Mouse (Mus musculus): ENCODE data around the gene Sytl3. TPM values are rescaled to one million over a fixed set of nuclear protein-coding genes. Genes with fewer than 3 reads are reported as not detected.
A peak's percentile ranks its signal among the peaks of the same experiment; 100 is the strongest.

The Sytl3 gene
- total and polyA plus RNA-seq, 2 experiments from 2014 or later, result 0.18 TPM; not detected in 1

- no peak overlapping the region for H3K9ac ChIP-seq (replicated peaks; ENCODE audit: low read depth, low read length)
- 83% methylated on average over 9 of the region's 9 CpGs for WGBS
- no peak overlapping the region for H3K4me3 ChIP-seq (ENCODE audit: low read depth, low read length)
- no peak overlapping the region for H3K27ac ChIP-seq (ENCODE audit: low read depth)
- ATAC-seq (ENCODE audit: insufficient read depth, low read depth) (no peak), DNase-seq (ENCODE audit: low spot score) (no peak)
- no peaks in the 10 kb centered on the region for H3K36me3 ChIP-seq (replicated peaks; ENCODE audit: control insufficient read depth, insufficient read depth, low read length)
- no peaks in the 10 kb centered on the region for H3K27me3 ChIP-seq (ENCODE audit: control insufficient read depth, insufficient read depth, low read length)
- H3K4me2 ChIP-seq (ENCODE audit: low read depth, low read length), result no peak overlapping the region
- peaks cover 47% of the 10 kb centered on the region for H3K4me1 ChIP-seq (ENCODE audit: control insufficient read depth, insufficient read depth)
- no peaks in the 10 kb centered on the region for H3K9me3 ChIP-seq (replicated peaks; ENCODE audit: control insufficient read depth, low read length)
- TF ChIP-seq EP300 (IDR thresholded peaks at IDR 0.05; ENCODE audit: low read depth) (no peak), CTCF (IDR thresholded peaks at IDR 0.05; ENCODE audit: low read depth) (no peak)
Measured at GRCm38 (mm10) chr17:6775221-6775620, 116.3 kb downstream of the Sytl3 start.

DNA sequence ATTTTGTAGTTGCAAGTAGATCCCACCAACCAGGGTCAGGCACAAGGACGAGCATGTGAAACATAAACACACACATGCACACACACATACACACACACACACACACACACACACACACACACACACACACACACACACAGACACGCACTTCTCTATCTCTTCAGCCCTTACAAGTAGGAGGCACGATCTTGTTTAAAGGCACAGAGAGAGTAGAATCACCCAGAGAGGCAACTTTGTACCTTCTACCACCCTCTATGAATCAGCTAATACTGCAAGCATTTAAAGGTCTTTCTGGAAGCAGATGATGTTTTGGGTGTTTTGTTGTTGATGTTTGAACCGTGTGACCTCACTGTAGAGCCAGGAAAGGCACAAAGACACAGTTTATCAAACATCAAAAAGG lies 116.8 kb downstream of the Sytl3 start:
- H3K9ac ChIP-seq (replicated peaks; ENCODE audit: low read depth, low read length), result no peak overlapping the region
- no peak overlapping the region for H3K4me3 ChIP-seq (ENCODE audit: low read depth, low read length)
- WGBS, result 59% methylated on average over 4 of the region's 4 CpGs
- no peak overlapping the region for H3K27ac ChIP-seq (ENCODE audit: low read depth)
- no peak for DNase-seq (ENCODE audit: low spot score)
- no peak overlapping the region for H3K4me2 ChIP-seq (ENCODE audit: low read depth, low read length)
- TF ChIP-seq EP300 (IDR thresholded peaks at IDR 0.05; ENCODE audit: low read depth) (no peak), CTCF (IDR thresholded peaks at IDR 0.05; ENCODE audit: low read depth) (no peak)
- no peaks in the 10 kb centered on the region for H3K27me3 ChIP-seq (ENCODE audit: control insufficient read depth, insufficient read depth, low read length)
- no peak for ATAC-seq (ENCODE audit: insufficient read depth, low read depth)
- peaks cover 50% of the 10 kb centered on the region for H3K4me1 ChIP-seq (ENCODE audit: control insufficient read depth, insufficient read depth)
- H3K36me3 ChIP-seq (replicated peaks; ENCODE audit: control insufficient read depth, insufficient read depth, low read length), result no peaks in the 10 kb centered on the region
- H3K9me3 ChIP-seq (replicated peaks; ENCODE audit: control insufficient read depth, low read length), result no peaks in the 10 kb centered on the region

GRCm38 (mm10) chr17:6776123-6776522 lies 117.2 kb downstream of the Sytl3 start:
- 67% methylated on average over 6 of the region's 6 CpGs for WGBS
- no peak for DNase-seq (ENCODE audit: low spot score)
- no peak overlapping the region for H3K4me3 ChIP-seq (ENCODE audit: low read depth, low read length)

DNA sequence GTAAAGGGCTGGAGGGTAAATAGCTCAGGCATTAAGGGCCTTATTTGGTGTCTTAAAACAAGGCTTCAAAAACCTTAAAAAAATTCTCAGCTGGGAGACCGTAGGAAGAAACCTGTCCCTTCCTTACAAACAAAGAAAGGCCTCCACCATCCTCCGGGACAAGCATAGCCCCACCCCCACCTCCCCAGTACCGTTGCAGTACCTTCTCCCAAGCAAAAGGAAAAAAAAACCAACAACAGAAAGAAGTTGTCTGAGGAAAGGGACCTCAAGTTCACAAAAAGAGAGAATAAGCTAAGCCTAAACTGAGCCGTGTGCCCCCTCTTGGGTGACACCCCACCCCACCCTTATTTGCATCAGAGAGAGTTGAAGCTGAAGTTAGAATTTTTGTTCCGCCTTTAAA lies 117.7 kb downstream of the Sytl3 start:
- Histone ChIP-seq H3K4me1 (ENCODE audit: control insufficient read depth, insufficient read depth) (peaks cover 48% of the 10 kb centered on the region), H3K27me3 (ENCODE audit: control insufficient read depth, insufficient read depth, low read length) (no peaks in the 10 kb centered on the region), H3K9me3 (replicated peaks; ENCODE audit: control insufficient read depth, low read length) (no peaks in the 10 kb centered on the region), H3K27ac (ENCODE audit: low read depth) (peak overlapping the region; percentile 52; the same call in 1 of the 2 replicates), H3K4me2 (ENCODE audit: low read depth, low read length) (no peak overlapping the region), H3K4me3 (ENCODE audit: low read depth, low read length) (no peak overlapping the region), H3K9ac (replicated peaks; ENCODE audit: low read depth, low read length) (no peak overlapping the region), H3K36me3 (replicated peaks; ENCODE audit: control insufficient read depth, insufficient read depth, low read length) (no peaks in the 10 kb centered on the region)
- TF ChIP-seq CTCF (IDR thresholded peaks at IDR 0.05; ENCODE audit: low read depth), result no peak
- no peak for TF ChIP-seq EP300 (IDR thresholded peaks at IDR 0.05; ENCODE audit: low read depth)
- WGBS, result 53% methylated on average over 5 of the region's 5 CpGs
- no peak for DNase-seq (ENCODE audit: low spot score)
- no peak for ATAC-seq (ENCODE audit: insufficient read depth, low read depth)

More at GRCm38 (mm10) chr17:6776123-6776522, 117.2 kb downstream of the Sytl3 start:
- H3K36me3 ChIP-seq (replicated peaks; ENCODE audit: control insufficient read depth, insufficient read depth, low read length), result no peaks in the 10 kb centered on the region
- no peaks in the 10 kb centered on the region for H3K9me3 ChIP-seq (replicated peaks; ENCODE audit: control insufficient read depth, low read length)
- H3K4me2 ChIP-seq (ENCODE audit: low read depth, low read length), result no peak overlapping the region
- H3K4me1 ChIP-seq (ENCODE audit: control insufficient read depth, insufficient read depth), result peaks cover 52% of the 10 kb centered on the region
- no peak for ATAC-seq (ENCODE audit: insufficient read depth, low read depth)
- H3K27ac ChIP-seq (ENCODE audit: low read depth), result no peak overlapping the region
- no peaks in the 10 kb centered on the region for H3K27me3 ChIP-seq (ENCODE audit: control insufficient read depth, insufficient read depth, low read length)
- TF ChIP-seq CTCF (IDR thresholded peaks at IDR 0.05; ENCODE audit: low read depth), result no peak
- TF ChIP-seq EP300 (IDR thresholded peaks at IDR 0.05; ENCODE audit: low read depth), result no peak
- H3K9ac ChIP-seq (replicated peaks; ENCODE audit: low read depth, low read length), result no peak overlapping the region

DNA sequence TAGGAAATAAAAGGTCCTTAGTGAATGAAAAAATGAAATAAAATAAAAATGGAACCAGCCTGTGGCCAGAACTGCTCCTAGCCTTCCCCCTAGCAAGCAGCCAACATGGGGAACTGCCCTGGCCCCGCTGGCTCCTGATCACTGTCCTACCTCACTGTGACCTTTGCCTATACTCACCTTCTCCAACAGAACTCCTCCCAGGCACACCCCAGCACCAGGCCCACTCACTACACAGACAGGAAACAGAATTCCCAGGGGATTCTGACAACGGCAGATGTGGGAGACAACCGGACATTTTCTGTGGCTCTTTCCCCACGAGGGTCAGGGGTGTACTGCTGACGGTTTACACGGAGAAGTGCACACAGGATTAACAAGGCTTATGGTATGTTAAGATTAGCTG lies 118.2 kb downstream of the Sytl3 start:
- H3K27ac ChIP-seq (ENCODE audit: low read depth), result peak overlapping the region; percentile 52
- DNase-seq (ENCODE audit: low spot score) (no peak), ATAC-seq (ENCODE audit: insufficient read depth, low read depth) (no peak)
- H3K4me1 ChIP-seq (ENCODE audit: control insufficient read depth, insufficient read depth), result peaks cover 44% of the 10 kb centered on the region
- no peak overlapping the region for H3K4me3 ChIP-seq (ENCODE audit: low read depth, low read length)
- H3K9me3 ChIP-seq (replicated peaks; ENCODE audit: control insufficient read depth, low read length), result no peaks in the 10 kb centered on the region
- no peaks in the 10 kb centered on the region for H3K36me3 ChIP-seq (replicated peaks; ENCODE audit: control insufficient read depth, insufficient read depth, low read length)
- no peaks in the 10 kb centered on the region for H3K27me3 ChIP-seq (ENCODE audit: control insufficient read depth, insufficient read depth, low read length)
- 62% methylated on average over 6 of the region's 6 CpGs for WGBS
- H3K9ac ChIP-seq (replicated peaks; ENCODE audit: low read depth, low read length), result no peak overlapping the region
- TF ChIP-seq EP300 (IDR thresholded peaks at IDR 0.05; ENCODE audit: low read depth), result no peak
- TF ChIP-seq CTCF (IDR thresholded peaks at IDR 0.05; ENCODE audit: low read depth), result no peak
- H3K4me2 ChIP-seq (ENCODE audit: low read depth, low read length), result no peak overlapping the region
